Mouse (Mus musculus): Measurements from ENCODE around the gene Cenpm. TPM values are rescaled to one million over a fixed set of nuclear protein-coding genes. Genes with fewer than 3 reads are reported as not detected.
A peak's percentile ranks its signal among the peaks of the same experiment; 100 is the strongest.

Gene Cenpm
- total and polyA plus RNA-seq, 3 experiments, result 0.93 to 11.0 (median 1.9) TPM

DNA sequence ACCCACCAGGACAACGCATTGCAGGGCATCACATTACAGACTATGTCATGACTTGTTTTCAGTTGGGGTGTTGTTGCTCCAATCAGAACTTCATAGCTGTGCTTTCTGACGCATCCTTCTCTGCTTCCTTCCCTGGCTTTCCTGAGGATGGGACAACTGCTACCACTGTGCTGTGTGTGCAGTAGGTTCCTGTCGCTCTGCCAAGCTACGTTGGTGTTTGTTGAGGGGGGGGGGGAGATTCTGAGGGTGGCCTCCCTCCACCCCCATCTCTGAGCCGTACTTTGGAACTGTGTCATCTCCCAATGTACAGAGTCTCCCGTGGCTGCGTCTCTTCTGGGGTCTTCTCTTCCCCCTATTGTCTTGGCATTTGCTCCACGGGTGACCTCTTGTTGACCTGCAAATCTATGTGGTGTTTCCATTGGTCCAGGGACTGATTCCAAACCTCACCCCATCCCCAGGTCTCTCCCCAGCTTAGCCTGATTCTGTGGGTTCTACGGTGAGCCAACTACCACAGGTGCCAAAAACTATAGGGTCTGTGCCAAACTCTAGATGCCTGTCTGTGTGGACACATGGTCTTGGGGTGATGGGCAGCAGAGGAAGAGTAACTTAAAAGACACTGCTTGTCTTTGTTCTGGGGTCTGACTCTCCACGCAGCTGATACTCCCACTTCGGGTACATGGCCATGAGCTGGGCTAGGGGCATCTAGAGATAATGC lies 29.1 kb downstream of the Cenpm start:
- DNase-seq, result no peak

DNA sequence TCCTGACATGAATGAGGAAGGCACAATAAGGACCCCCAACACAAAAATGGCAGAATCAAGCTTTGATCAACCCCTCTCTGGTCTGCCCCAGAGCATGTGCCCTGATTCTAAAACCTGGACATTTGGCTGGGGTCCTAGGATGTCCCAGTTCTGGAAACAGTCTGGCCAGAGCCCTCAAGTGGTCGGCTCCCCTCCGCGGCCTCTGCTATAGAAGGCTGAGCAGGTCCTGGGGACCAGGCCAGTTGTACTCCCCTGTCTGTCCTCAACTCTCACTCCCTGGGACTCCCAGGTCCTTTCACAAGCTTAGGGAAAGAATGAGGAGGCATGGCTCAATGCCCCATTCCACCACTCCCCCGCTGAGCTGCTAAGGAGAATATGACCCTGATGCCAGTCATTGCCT lies 31.3 kb downstream of the Cenpm start:
- no peak for DNase-seq

- peak; percentile 36 for DNase-seq
These were observed 31.8 kb downstream of the Cenpm start, which contains the start of gene Shisa8 for GRCm38 (mm10) chr15:82212752-82213063. Gene Shisa8, minus strand, starts transcription at chr15:82212815.

DNA sequence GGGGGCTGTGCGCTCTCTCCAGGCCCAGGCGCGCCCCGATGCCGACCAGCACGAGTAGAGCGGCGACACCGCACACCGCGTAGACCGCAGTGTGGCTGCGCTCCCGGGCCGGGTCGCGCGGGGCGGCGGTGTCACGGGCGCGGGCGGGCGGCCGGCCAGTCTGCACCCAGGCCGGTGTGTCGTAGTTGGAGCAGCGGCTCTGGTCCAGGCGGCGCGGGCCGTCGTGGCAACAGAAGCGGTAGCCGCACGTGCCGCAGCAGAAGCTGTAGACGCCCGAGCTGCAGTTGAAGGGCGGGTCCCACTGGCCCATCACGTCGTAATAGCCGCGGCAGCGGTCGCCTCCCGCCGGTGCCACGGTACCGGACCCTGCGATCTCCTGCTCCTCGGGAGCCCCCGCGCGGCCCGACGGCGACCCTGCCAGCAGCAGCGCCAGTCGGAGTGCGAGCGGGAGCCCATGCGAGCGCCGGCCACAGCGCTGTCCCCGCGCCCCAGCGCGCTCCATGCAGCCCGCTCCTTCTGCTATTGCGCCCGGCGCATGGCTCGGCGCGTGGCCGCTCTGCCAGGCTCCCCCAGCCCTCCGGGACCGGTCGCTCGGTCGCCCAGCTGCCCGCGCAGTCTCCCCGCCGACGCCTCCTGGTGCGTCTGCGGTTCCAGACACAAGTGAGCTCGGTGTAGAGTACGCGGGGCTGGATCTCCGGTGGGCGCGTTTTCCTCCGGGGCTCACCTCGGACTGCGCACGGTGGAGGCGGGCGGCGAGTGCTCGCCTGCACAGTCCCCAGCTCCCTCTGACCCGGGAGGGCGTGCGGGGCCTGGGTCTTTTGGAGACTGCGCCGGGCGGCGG lies 32.4 kb downstream of the Cenpm start:
- DNase-seq, result peak; percentile 50

DNA sequence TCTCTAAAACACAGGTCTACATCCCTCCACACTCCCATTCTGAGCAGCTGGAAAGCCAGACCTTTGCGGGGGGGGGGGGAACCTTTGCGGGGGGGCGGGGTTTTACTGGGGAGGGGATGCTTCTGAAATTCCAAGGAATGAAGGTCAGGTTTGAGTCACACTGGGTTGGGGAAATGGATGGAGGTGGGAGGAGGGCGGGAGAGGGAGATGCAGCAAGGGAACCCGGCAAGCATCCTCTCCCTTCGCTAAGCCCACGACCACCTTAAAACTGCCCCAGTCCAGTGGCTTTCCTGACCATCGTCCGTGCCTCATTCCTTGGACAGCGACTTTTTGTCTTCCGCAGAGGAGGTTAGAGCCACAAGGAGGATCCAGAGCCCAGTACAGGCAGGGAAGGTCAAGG lies 33.3 kb downstream of the Cenpm start:
- no peak for DNase-seq

DNA sequence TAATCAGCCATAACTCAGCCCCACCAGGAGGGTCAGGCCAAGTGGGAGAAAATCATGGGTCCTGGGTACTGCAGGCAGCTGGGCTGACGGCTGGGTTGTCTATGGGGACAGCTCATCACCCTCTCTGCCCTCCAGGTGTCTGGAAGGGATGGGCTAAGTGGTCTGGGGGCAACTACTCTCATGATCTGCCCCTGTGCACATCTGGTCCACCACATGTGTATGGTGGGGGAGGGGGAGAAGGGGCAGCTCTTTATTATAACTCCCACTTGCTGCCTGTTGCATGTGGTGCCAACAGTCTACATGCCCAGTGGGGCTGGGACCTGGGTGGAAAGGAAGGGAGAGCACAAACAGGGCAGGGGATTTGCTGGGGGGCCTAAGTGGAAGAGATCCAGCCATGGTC lies 33.7 kb downstream of the Cenpm start:
- DNase-seq, result no peak

DNA sequence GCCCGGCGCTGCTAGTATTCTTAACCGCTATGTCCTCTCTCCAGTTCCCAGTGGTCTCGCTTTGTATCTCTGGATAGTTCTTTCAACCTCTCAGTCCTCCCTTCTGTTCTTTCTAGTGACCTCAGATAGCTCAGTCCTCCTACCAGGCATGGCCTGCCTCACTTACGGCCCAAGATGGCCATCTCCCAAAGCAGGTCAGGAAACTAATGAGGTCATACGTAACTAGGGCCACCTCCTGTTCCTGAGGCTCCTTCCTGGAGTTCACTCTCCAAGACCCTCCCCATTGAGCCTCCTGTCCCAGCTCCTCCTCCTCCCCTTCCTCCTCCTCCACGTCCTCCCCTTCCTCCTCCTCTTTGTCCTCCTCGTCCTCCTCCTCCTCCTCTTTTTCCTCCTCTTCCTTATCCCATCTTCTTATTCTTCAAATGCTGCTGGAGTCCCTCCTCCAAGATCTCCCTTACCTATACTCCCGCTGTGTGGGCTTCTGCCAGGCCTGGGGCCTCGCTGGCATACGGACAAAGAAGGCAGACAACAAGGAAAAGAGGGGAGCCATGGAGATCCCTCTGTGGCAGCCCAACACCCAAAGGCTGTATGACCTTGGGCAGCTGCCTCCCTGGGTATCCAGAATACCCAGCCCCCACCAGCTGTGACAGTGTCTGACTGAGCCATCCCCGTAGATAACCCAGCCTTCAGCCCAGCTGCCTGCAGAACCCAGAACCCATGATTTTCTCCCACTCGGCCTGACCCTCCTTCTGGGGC lies 35.1 kb downstream of the Cenpm start:
- no peak for DNase-seq

- DNase-seq, result no peak
These were observed 36.2 kb downstream of the Cenpm start for GRCm38 (mm10) chr15:82208307-82208706.

DNA sequence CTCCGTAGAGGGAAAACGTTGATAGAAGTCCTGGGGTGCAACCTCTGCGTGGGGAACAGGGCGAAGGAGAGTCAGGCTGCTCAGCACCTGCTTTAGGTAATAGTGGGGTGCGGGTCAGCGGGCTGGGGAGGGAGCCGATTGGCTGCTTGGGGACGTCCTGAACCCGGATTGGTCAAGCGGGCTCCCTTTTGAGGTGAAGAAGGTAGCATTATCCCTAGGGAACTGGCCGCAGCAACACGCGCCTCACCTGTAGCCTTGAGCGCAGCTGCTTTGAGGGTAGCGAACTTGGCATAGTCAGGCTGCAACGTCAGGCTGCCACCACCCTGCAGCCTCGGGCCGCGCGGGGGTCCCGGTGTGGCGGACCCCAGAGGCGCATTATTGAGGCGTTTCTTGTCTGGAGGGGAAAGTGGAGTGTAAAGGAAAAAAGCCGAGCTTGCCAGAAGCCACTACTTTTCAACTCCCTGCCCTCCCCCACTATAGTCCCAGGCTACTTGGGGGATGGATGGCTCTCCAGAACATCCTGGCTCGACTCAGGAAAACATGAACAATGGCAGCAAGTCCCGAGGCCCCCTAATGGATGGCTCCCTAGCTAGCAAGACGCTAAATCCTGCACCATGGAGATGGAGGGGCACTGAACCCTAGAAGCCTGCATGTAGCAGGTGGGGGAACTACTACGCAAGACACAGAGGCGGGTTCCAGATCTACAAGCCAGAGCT lies 36.9 kb downstream of the Cenpm start:
- DNase-seq, result no peak

GRCm38 (mm10) chr15:82207105-82207459 lies 37.5 kb downstream of the Cenpm start:
- DNase-seq, result no peak

- DNase-seq, result peak; percentile 60
These were observed 38.0 kb downstream of the Cenpm start for GRCm38 (mm10) chr15:82206365-82207104.

GRCm38 (mm10) chr15:82204680-82205371 lies 39.7 kb downstream of the Cenpm start:
- no peak for DNase-seq

DNA sequence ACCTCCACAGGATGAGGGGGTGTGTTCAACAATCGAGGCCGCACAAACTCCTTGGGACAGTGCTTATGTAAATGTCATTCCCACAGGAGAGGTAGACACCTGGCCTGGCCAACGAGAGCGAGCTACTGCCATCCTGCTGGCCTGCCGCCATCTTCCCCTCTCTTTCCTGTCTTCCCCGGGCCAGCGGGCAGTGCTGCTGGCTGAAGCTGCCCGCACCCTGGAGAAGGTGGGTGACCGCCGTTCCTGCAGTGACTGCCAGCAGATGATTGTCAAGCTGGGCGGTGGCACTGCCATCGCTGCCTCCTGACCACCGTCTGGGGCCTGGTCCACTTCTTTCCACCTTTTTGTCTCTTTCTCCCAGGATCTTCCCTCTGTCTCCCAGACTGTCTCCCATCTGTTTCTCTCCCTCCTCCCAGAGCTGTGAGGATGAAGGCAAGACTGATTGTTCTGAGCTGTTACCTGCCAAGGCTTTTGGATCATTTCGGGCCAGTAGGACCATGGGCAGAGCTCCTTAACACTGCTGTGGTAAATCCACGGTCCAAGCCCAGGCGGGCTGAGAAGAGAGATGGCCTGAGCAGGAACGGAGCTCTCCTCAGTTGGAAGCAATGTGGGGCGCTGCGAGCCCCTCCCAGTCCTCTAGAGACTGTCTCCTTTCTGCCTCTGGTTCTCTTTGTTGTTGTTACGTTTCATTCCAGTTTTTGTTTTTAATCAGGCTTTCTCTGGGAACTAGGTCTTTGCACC lies 40.8 kb downstream of the Cenpm start:
- DNase-seq, result no peak

DNA sequence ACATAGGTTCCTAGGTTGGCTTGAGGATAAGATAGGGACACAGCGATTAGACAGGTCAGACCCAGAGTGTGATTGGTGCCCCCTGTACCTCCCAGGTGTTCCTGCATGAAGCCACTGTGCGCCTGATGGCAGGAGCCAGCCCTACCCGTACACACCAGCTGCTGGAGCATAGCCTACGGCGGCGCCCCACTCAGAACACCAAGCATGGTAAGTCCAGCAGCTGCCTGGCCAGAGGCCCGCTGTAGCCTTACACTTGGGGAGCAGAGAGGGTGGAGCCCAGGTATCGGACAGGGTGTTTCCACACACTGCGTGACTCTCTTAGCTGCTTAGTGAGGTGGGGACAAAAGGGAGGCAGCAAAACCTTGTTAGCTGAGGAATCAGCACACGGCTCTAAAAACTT lies 41.5 kb downstream of the Cenpm start:
- no peak for DNase-seq

GRCm38 (mm10) chr15:82202086-82202485 lies 42.5 kb downstream of the Cenpm start:
- no peak for DNase-seq

DNA sequence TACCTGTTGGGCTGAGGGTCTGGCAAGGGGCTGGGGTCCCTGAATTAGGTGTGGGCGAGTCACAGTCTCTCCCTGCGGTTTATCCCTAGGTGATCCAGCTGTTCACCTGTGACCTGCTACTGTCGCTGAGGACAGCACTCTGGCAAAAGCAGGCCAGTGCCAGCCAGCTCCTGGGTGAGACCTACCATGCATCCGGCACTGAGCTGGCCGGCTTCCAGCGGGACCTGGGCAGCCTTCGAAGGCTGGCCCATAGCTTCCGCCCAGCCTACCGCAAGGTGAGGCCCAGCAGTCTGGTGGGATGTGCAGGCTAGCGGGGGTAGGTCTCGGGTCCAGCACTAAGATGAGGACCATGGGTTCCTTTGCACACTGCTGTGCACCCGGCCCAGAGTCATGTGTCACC lies 45.0 kb downstream of the Cenpm start:
- no peak for DNase-seq

GRCm38 (mm10) chr15:82198342-82198741 lies 46.2 kb downstream of the Cenpm start:
- DNase-seq, result no peak

GRCm38 (mm10) chr15:82197937-82198336 lies 46.6 kb downstream of the Cenpm start:
- DNase-seq, result no peak

GRCm38 (mm10) chr15:82197246-82197750 lies 47.2 kb downstream of the Cenpm start:
- no peak for DNase-seq

- no peak for DNase-seq
These were observed 48.2 kb downstream of the Cenpm start for GRCm38 (mm10) chr15:82196300-82196699.
